Mouse (Mus musculus): ENCODE data around the gene Nprl3. TPM values are rescaled to one million over a fixed set of nuclear protein-coding genes. Genes with fewer than 3 reads are reported as not detected.

Nprl3 gene
- polyA plus RNA-seq, 1 experiment from 2014 or later = 48.2 TPM

DNA sequence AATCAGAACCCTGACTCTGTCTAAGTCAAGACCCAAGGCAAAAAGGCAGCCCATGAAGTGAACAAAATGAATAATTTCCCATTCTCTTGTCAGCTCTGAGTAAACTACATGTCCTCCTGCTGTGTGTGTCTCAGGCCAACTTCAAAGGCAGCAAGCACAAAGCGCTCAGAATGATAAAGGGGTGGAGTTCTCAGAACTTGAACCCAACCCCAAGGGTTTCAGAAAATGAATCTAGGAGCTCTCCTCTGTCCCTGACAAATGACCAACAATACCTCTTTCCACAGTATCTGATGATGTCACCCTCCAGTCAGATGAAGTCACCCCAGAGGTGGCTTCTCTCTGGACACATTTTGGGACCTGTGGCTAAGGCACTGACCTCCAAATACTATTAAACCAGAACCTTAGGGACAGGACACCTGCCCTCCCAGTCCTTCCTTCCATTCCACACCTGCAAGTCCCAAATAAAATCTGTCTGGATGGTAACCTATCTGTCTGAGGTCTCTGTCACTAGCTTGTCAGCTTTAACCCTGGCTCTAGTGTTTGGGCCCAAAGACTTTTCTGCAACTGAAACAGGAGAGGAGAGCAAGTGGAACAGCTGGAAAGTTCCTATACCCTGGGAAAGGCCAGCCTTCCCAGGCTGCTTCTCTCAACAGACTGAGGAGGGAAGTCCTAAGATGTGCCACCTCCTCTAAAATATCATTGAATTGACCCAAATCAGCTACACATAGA is 14.1 kb upstream of the Nprl3 start:
- no peaks in the 10 kb centered on the region for H3K9me3 ChIP-seq
- H3K27me3 ChIP-seq = peaks cover 7% of the 10 kb centered on the region; the same call in 1 of the 2 replicates
- no peak overlapping the region for H3K9ac ChIP-seq
- no peaks in the 10 kb centered on the region for H3K4me1 ChIP-seq
- no peak overlapping the region for H3K4me2 ChIP-seq (replicated peaks)
- no peak overlapping the region for H3K27ac ChIP-seq
- WGBS = 67% methylated on average over 1 of the region's 1 CpGs
- no peak for ATAC-seq (ENCODE audit: insufficient number of reproducible peaks, insufficient read depth, low FRiP score, low TSS enrichment)
- H3K36me3 ChIP-seq = no peaks in the 10 kb centered on the region
- no peak overlapping the region for H3K4me3 ChIP-seq

- Histone ChIP-seq H3K9me3 (no peaks in the 10 kb centered on the region), H3K4me2 (replicated peaks) (no peak overlapping the region), H3K27ac (no peak overlapping the region), H3K9ac (no peak overlapping the region), H3K36me3 (no peaks in the 10 kb centered on the region), H3K27me3 (peaks cover 7% of the 10 kb centered on the region; the same call in 1 of the 2 replicates), H3K4me3 (no peak overlapping the region), H3K4me1 (no peaks in the 10 kb centered on the region)
- no peak for ATAC-seq (ENCODE audit: insufficient number of reproducible peaks, insufficient read depth, low FRiP score, low TSS enrichment)
- 58% methylated on average over 2 of the region's 2 CpGs for WGBS
These were observed 13.1 kb upstream of the Nprl3 start for GRCm38 (mm10) chr11:32280646-32281045.

GRCm38 (mm10) chr11:32278458-32278957 is 11.0 kb upstream of the Nprl3 start:
- ATAC-seq (ENCODE audit: insufficient number of reproducible peaks, insufficient read depth, low FRiP score, low TSS enrichment) = no peak
- no peaks in the 10 kb centered on the region for H3K9me3 ChIP-seq
- H3K27ac ChIP-seq = no peak overlapping the region
- H3K27me3 ChIP-seq = peaks cover 7% of the 10 kb centered on the region; the same call in 1 of the 2 replicates
- no peaks in the 10 kb centered on the region for H3K4me1 ChIP-seq
- H3K4me2 ChIP-seq (replicated peaks) = no peak overlapping the region
- WGBS = 83% methylated on average over 12 of the region's 12 CpGs
- no peak overlapping the region for H3K4me3 ChIP-seq
- H3K36me3 ChIP-seq = no peaks in the 10 kb centered on the region
- H3K9ac ChIP-seq = no peak overlapping the region

GRCm38 (mm10) chr11:32277736-32278457 is 10.4 kb upstream of the Nprl3 start:
- H3K4me3 ChIP-seq = no peak overlapping the region
- 0 out of 2 replicates have a peak, but pooled peaks have one; percentile 22 for ATAC-seq (ENCODE audit: insufficient number of reproducible peaks, insufficient read depth, low FRiP score, low TSS enrichment)
- H3K27ac ChIP-seq = no peak overlapping the region
- WGBS = 71% methylated on average over 21 of the region's 21 CpGs
- H3K9me3 ChIP-seq = no peaks in the 10 kb centered on the region
- H3K4me1 ChIP-seq = no peaks in the 10 kb centered on the region
- no peak overlapping the region for H3K4me2 ChIP-seq (replicated peaks)
- no peak overlapping the region for H3K9ac ChIP-seq
- peaks cover 7% of the 10 kb centered on the region; the same call in 1 of the 2 replicates for H3K27me3 ChIP-seq
- H3K36me3 ChIP-seq = no peaks in the 10 kb centered on the region

DNA sequence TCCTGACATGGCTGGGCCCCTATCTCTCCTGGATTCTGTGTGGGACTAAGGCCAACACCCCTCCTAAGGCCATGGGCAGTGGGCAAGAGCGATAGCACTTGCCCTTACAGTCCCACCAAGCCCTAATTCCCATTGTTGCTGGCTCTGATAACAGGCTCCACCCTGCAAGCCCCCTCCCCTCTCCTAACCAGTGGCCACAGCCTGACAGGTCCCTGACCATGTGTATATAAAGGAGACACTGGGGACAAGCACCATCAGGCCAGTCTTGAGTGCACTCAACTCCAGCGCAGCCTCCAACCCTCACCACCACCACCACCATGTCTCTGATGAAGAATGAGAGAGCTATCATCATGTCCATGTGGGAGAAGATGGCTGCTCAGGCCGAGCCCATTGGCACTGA is 8.8 kb upstream of the Nprl3 start, which contains the start of gene Hba-x:
Gene Hba-x (plus strand): TSS at position 54 of the 400 bp plus-strand sequence.
- WGBS = 66% methylated on average over 3 of the region's 3 CpGs
- Histone ChIP-seq H3K4me2 (replicated peaks) (no peak within 1 kb of the TSS), H3K9ac (no peak within 1 kb of the TSS), H3K9me3 (no peaks in the 10 kb centered on the region), H3K4me3 (no peak within 1 kb of the TSS), H3K27me3 (peaks cover 7% of the 10 kb centered on the region; the same call in 1 of the 2 replicates), H3K36me3 (no peaks in the 10 kb centered on the region), H3K4me1 (no peaks in the 10 kb centered on the region), H3K27ac (no peak within 1 kb of the TSS)
- ATAC-seq (ENCODE audit: insufficient number of reproducible peaks, insufficient read depth, low FRiP score, low TSS enrichment) = no peak

- H3K27me3 ChIP-seq = no peaks in the 10 kb centered on the region
- H3K9me3 ChIP-seq = no peaks in the 10 kb centered on the region
- H3K36me3 ChIP-seq = no peaks in the 10 kb centered on the region
- no peak overlapping the region for H3K4me2 ChIP-seq (replicated peaks)
- H3K4me3 ChIP-seq = no peak overlapping the region
- no peak for ATAC-seq (ENCODE audit: insufficient number of reproducible peaks, insufficient read depth, low FRiP score, low TSS enrichment)
- WGBS = 42% methylated on average over 4 of the region's 4 CpGs
- peaks cover 6% of the 10 kb centered on the region for H3K4me1 ChIP-seq
- H3K9ac ChIP-seq = no peak overlapping the region
- H3K27ac ChIP-seq = no peak overlapping the region
These were observed 3.7 kb upstream of the Nprl3 start for GRCm38 (mm10) chr11:32271178-32271577.

- no peak for ATAC-seq (ENCODE audit: insufficient number of reproducible peaks, insufficient read depth, low FRiP score, low TSS enrichment)
- no peaks in the 10 kb centered on the region for H3K9me3 ChIP-seq
- H3K4me2 ChIP-seq (replicated peaks) = no peak overlapping the region
- no peaks in the 10 kb centered on the region for H3K27me3 ChIP-seq
- 84% methylated on average over 5 of the region's 5 CpGs for WGBS
- peaks cover 10% of the 10 kb centered on the region for H3K4me1 ChIP-seq
- no peak overlapping the region for H3K27ac ChIP-seq
- no peak overlapping the region for H3K9ac ChIP-seq
- no peaks in the 10 kb centered on the region for H3K36me3 ChIP-seq
- H3K4me3 ChIP-seq = no peak overlapping the region
These were observed 1.4 kb upstream of the Nprl3 start for GRCm38 (mm10) chr11:32268952-32269351.

DNA sequence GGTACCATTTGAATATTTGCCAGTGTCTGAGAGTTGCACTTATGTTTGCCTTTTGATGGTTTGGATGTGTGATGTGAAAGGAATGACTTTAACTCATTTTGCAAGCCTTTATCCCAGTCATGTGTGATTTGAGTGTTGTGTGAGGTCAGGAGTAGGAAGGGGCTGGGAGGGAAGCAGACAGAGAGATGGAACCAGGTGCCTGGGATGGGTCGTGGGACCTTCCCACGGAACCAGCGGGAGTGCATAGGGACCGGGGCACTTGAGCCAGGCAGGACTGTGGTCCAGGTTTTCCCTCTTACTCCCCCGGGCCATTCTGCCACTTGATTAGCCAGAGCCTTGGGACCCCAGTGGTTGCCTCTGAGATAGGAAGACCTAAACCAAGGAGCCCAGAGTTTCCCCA is 457 bp upstream of the Nprl3 start:
- H3K27ac ChIP-seq = peak overlapping the region; percentile 96
- 0 out of 2 replicates have a peak, but pooled peaks have one; percentile 2 for ATAC-seq (ENCODE audit: insufficient number of reproducible peaks, insufficient read depth, low FRiP score, low TSS enrichment)
- no peaks in the 10 kb centered on the region for H3K9me3 ChIP-seq
- peak overlapping the region; percentile 83 for H3K4me3 ChIP-seq
- no peaks in the 10 kb centered on the region for H3K36me3 ChIP-seq
- peak overlapping the region; percentile 62 for H3K4me2 ChIP-seq (replicated peaks)
- H3K27me3 ChIP-seq = no peaks in the 10 kb centered on the region
- 25% methylated on average over 5 of the region's 5 CpGs for WGBS
- peaks cover 10% of the 10 kb centered on the region for H3K4me1 ChIP-seq
- H3K9ac ChIP-seq = peak overlapping the region; percentile 90

- no peaks in the 10 kb centered on the region for H3K27me3 ChIP-seq
- peak overlapping the region; percentile 96 for H3K27ac ChIP-seq
- no peaks in the 10 kb centered on the region for H3K36me3 ChIP-seq
- H3K4me2 ChIP-seq (replicated peaks) = peak overlapping the region; percentile 62
- H3K4me1 ChIP-seq = peaks cover 10% of the 10 kb centered on the region
- H3K9ac ChIP-seq = peak overlapping the region; percentile 90
- ATAC-seq (ENCODE audit: insufficient number of reproducible peaks, insufficient read depth, low FRiP score, low TSS enrichment) = no peak
- 31% methylated on average over 6 of the region's 6 CpGs for WGBS
- peak overlapping the region; percentile 83 for H3K4me3 ChIP-seq
- no peaks in the 10 kb centered on the region for H3K9me3 ChIP-seq
These were observed 731 bp downstream of the Nprl3 start for GRCm38 (mm10) chr11:32266776-32267175.

GRCm38 (mm10) chr11:32266194-32266593 is 1.3 kb downstream of the Nprl3 start:
- Histone ChIP-seq H3K36me3 (no peaks in the 10 kb centered on the region), H3K27ac (0 out of 2 replicates have a peak overlapping the region, but pooled peaks have one; percentile 11), H3K27me3 (no peaks in the 10 kb centered on the region), H3K4me1 (peaks cover 10% of the 10 kb centered on the region), H3K4me2 (replicated peaks) (0 out of 2 replicates have a peak overlapping the region, but pooled peaks have one; percentile 3), H3K4me3 (no peak overlapping the region), H3K9ac (no peak overlapping the region), H3K9me3 (no peaks in the 10 kb centered on the region)
- ATAC-seq (ENCODE audit: insufficient number of reproducible peaks, insufficient read depth, low FRiP score, low TSS enrichment) = no peak
- 94% methylated on average over 6 of the region's 6 CpGs for WGBS

DNA sequence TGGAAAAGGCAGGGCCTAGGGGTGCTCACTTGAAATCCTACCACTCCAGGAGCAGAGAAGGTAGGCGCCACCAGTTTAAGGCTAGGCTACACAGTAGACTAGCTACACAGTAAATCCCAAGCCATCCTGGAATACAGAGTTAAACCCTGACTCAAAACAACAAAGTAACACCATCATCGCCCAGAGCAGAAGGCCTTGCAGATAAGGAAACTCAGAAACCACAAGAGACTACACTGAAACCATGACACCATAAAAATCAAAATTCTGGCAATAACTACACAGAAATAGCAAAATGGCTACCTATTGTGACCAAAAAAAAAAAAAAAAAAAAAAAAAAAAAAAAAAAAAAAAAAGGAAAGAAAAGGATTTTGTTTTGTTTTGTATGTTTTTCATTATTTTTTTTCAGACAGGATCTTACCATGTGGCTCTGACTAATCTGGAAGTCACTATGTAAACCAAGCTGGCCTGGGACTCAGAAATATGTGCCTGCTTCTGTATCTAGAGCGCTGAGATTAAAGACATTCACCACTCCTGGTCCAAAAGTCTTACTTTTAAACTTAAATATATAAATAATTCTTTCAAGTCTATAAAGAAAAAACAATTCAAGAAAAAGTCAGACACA is 2.3 kb downstream of the Nprl3 start:
- no peak overlapping the region for H3K4me2 ChIP-seq (replicated peaks)
- H3K27me3 ChIP-seq = no peaks in the 10 kb centered on the region
- H3K27ac ChIP-seq = no peak overlapping the region
- H3K9ac ChIP-seq = no peak overlapping the region
- H3K4me1 ChIP-seq = peaks cover 10% of the 10 kb centered on the region
- 78% methylated on average over 3 of the region's 3 CpGs for WGBS
- H3K4me3 ChIP-seq = no peak overlapping the region
- ATAC-seq (ENCODE audit: insufficient number of reproducible peaks, insufficient read depth, low FRiP score, low TSS enrichment) = no peak
- H3K9me3 ChIP-seq = no peaks in the 10 kb centered on the region
- peaks cover 5% of the 10 kb centered on the region for H3K36me3 ChIP-seq
